8 mouse cellular contexts compared by ENCODE assay signal in genomic region chr3:84952135-84952534, GRCm38 (mm10).
DNase-seq lines count a peak whose midpoint lies in the region; ATAC-seq and TF ChIP-seq lines count a peak whose summit lies in the region.

No protein-coding gene starts in this region.

- dilution Hi-C loops in CH12.LX (cut with MboI; ENCODE audit: extremely low pct_ligation_motif_present, extremely low pct_unique_long_range_greater_than_20kb, low sequenced_read_pairs) = no loop called here

- H3K9ac ChIP-seq in CH12.LX (ENCODE audit: insufficient read depth, low read depth) = peak overlapping the region; percentile 74
- H3K9ac ChIP-seq in hindbrain, embryonic 12.5 days = peak overlapping the region; percentile 63
- no peak overlapping the region for H3K9ac ChIP-seq in lung, postnatal 0 days (replicated peaks; ENCODE audit: low read depth)

- TF ChIP-seq EP300 in CH12.LX (IDR thresholded peaks at IDR 0.05; ENCODE audit: low read length) = no peak
- TF ChIP-seq EP300 in lung, postnatal 0 days (IDR thresholded peaks at IDR 0.05) = no peak

- H3K9me3 ChIP-seq in CH12.LX (replicated peaks; ENCODE audit: low read length) = no peaks in the 10 kb centered on the region
- H3K9me3 ChIP-seq in hindbrain, embryonic 12.5 days (replicated peaks) = no peaks in the 10 kb centered on the region
- H3K9me3 ChIP-seq in lung, postnatal 0 days (ENCODE audit: low read length) = no peaks in the 10 kb centered on the region

- TF ChIP-seq RAD21 in CH12.LX (IDR thresholded peaks at IDR 0.05; ENCODE audit: low read depth, low read length) = no peak

- DNase-seq in CH12.LX (ENCODE audit: extremely low read depth) = peak; percentile 71
- DNase-seq in cerebellum, adult 18-20 months = peak; percentile 81 to 84
- peak; percentile 83 for DNase-seq in forelimb bud, embryonic 11.5 days (ENCODE audit: low read depth, low spot score)
- peak; percentile 85 for DNase-seq in layer of hippocampus, adult 9-11 months
- peak; percentile 89 for DNase-seq in lung, postnatal 0 days (ENCODE audit: low spot score)
- DNase-seq in right cerebral cortex, adult 18-20 months = peak; percentile 85
- DNase-seq in thymus, postnatal 14 days = no peak

- ATAC-seq in hindbrain, embryonic 12.5 days (ENCODE audit: low FRiP score) = peak; percentile 96
- ATAC-seq in lung, postnatal 0 days = peak; percentile 99

- peaks cover 2 to 18% of the 10 kb centered on the region in 2 experiments; a peak in 2 of 4 replicates for H3K4me1 ChIP-seq in CH12.LX (ENCODE audit: control insufficient read depth in 1 of 2, insufficient read depth in 2 of 2)
- H3K4me1 ChIP-seq in hindbrain, embryonic 12.5 days = peaks cover 11% of the 10 kb centered on the region; the same call in 1 of the 2 replicates
- no peaks in the 10 kb centered on the region for H3K4me1 ChIP-seq in lung, postnatal 0 days (ENCODE audit: insufficient read depth, low read depth, low read length)

- peak overlapping the region; percentile 51 to 70 (median 69) for H3K4me3 ChIP-seq in CH12.LX (replicated peaks in 1 of 3; ENCODE audit: low read depth in 2 of 3, low read length in 2 of 3, poor library complexity in 1 of 3)
- H3K4me3 ChIP-seq in hindbrain, embryonic 12.5 days = peak overlapping the region; percentile 46
- H3K4me3 ChIP-seq in lung, postnatal 0 days (ENCODE audit: low read depth, low read length) = peak overlapping the region; percentile 31

- no peak for TF ChIP-seq CTCF in CH12.LX (conservative IDR thresholded peaks at IDR 0.05 in 1 of 2, IDR thresholded peaks at IDR 0.05 in 1 of 2; ENCODE audit: low read depth in 2 of 2, low read length in 2 of 2)
- TF ChIP-seq CTCF in lung, postnatal 0 days (IDR thresholded peaks at IDR 0.05) = no peak

- peaks cover 16% of the 10 kb centered on the region for H3K79me2 ChIP-seq in CH12.LX (replicated peaks; ENCODE audit: control insufficient read depth, extremely low read depth, insufficient read depth, poor library complexity, severe bottlenecking)

- in situ Hi-C loops in CH12.LX (cut with MboI; ENCODE audit: low pct_ligation_motif_present, low pct_unique_long_range_greater_than_20kb, low sequenced_read_pairs) = no loop called here

- TF ChIP-seq POLR2A in CH12.LX (IDR thresholded peaks at IDR 0.05; ENCODE audit: low read depth, low read length) = peak; percentile 82

- peak overlapping the region; percentile 91 for H3K27ac ChIP-seq in CH12.LX (ENCODE audit: insufficient read depth, low read depth)
- peak overlapping the region; percentile 93 for H3K27ac ChIP-seq in hindbrain, embryonic 12.5 days
- H3K27ac ChIP-seq in lung, postnatal 0 days (ENCODE audit: low read length) = no peak overlapping the region

- peak overlapping the region; percentile 95; the same call in 1 of the 2 replicates for H3K4me2 ChIP-seq in CH12.LX (ENCODE audit: insufficient read depth, low read depth, poor library complexity, severe bottlenecking)
- peak overlapping the region; percentile 60 for H3K4me2 ChIP-seq in hindbrain, embryonic 12.5 days (replicated peaks)
- H3K4me2 ChIP-seq in lung, postnatal 0 days (replicated peaks; ENCODE audit: low read depth, low read length) = peak overlapping the region; percentile 59

- peaks cover 0 to 13% of the 10 kb centered on the region in 2 experiments for H3K36me3 ChIP-seq in CH12.LX (replicated peaks in 1 of 2; ENCODE audit: control insufficient read depth in 1 of 2, insufficient read depth in 1 of 2, low read length in 1 of 2)
- H3K36me3 ChIP-seq in hindbrain, embryonic 12.5 days = no peaks in the 10 kb centered on the region
- no peaks in the 10 kb centered on the region for H3K36me3 ChIP-seq in lung, postnatal 0 days (ENCODE audit: insufficient read depth, low read length)

- no peaks in the 10 kb centered on the region for H3K27me3 ChIP-seq in CH12.LX (replicated peaks)
- no peaks in the 10 kb centered on the region for H3K27me3 ChIP-seq in hindbrain, embryonic 12.5 days
- H3K27me3 ChIP-seq in lung, postnatal 0 days (replicated peaks; ENCODE audit: insufficient read depth, low read length) = no peaks in the 10 kb centered on the region

- WGBS in hindbrain, embryonic 12.5 days = 5% methylated on average over 13 of the region's 13 CpGs
- 11% methylated on average over 13 of the region's 13 CpGs for WGBS in lung, postnatal 0 days

TF ChIP-seq in CH12.LX, 34 proteins besides CTCF, POLR2A, EP300 and RAD21:
- peak; percentile 53; the same call in 1 of the 2 replicates for TF ChIP-seq IRF4 (IDR thresholded peaks at IDR 0.05; ENCODE audit: low read depth, low read length)
- TF ChIP-seq BHLHE40 (IDR thresholded peaks at IDR 0.05; ENCODE audit: low read depth, low read length) = peak; percentile 24
- TF ChIP-seq ZNF384 (IDR thresholded peaks at IDR 0.05; ENCODE audit: low read depth, low read length) = no peak
- TF ChIP-seq ZMIZ1 (IDR thresholded peaks at IDR 0.05; ENCODE audit: low read depth, low read length) = peak; percentile 83
- no peak for TF ChIP-seq ZKSCAN1 (IDR thresholded peaks at IDR 0.05; ENCODE audit: borderline replicate concordance, low read depth, low read length)
- TF ChIP-seq POLR2AphosphoS2 (IDR thresholded peaks at IDR 0.05; ENCODE audit: low read depth, low read length) = peak; percentile 35; the same call in 1 of the 2 replicates
- TF ChIP-seq MEF2A (IDR thresholded peaks at IDR 0.05; ENCODE audit: borderline replicate concordance, low read depth, low read length) = peak; percentile 54; the same call in 1 of the 2 replicates
- TF ChIP-seq MYC (IDR thresholded peaks at IDR 0.05; ENCODE audit: low read depth, low read length) = no peak; the same call in 1 of the 2 replicates
- TF ChIP-seq MAFK (IDR thresholded peaks at IDR 0.05; ENCODE audit: insufficient replicate concordance, low read length) = no peak
- TF ChIP-seq PAX5 (IDR thresholded peaks at IDR 0.05; ENCODE audit: low read length) = no peak
- TF ChIP-seq USF2 (conservative IDR thresholded peaks at IDR 0.05; ENCODE audit: low read depth, low read length) = no peak
- no peak; the same call in 1 of the 2 replicates for TF ChIP-seq SIN3A (IDR thresholded peaks at IDR 0.05; ENCODE audit: low read length)
- TF ChIP-seq ZC3H11A (IDR thresholded peaks at IDR 0.05; ENCODE audit: low read depth, low read length) = no peak
- peak; percentile 62 for TF ChIP-seq TCF12 (IDR thresholded peaks at IDR 0.05; ENCODE audit: low read depth, low read length)
- TF ChIP-seq KAT2A (IDR thresholded peaks at IDR 0.05; ENCODE audit: insufficient replicate concordance, low read length) = no peak
- TF ChIP-seq MAZ (IDR thresholded peaks at IDR 0.05; ENCODE audit: low read depth, low read length) = no peak
- TF ChIP-seq CHD2 (IDR thresholded peaks at IDR 0.05; ENCODE audit: low read length) = no peak
- peak; percentile 62 for TF ChIP-seq TBP (conservative IDR thresholded peaks at IDR 0.05; ENCODE audit: low read depth, low read length)
- peak; percentile 37; the same call in 1 of the 2 replicates for TF ChIP-seq NRF1 (IDR thresholded peaks at IDR 0.05; ENCODE audit: low read depth, low read length)
- TF ChIP-seq SMC3 (IDR thresholded peaks at IDR 0.05; ENCODE audit: low read depth, low read length) = no peak
- TF ChIP-seq CHD1 (IDR thresholded peaks at IDR 0.05; ENCODE audit: low read depth, low read length) = peak; percentile 98
- no peak for TF ChIP-seq RCOR1 (conservative IDR thresholded peaks at IDR 0.05; ENCODE audit: low read depth, low read length)
- 0 out of 2 replicates have a peak, but pooled peaks have one; percentile 2 for TF ChIP-seq MAX (IDR thresholded peaks at IDR 0.05; ENCODE audit: low read length)
- TF ChIP-seq JUN (IDR thresholded peaks at IDR 0.05; ENCODE audit: insufficient read depth, low read depth, low read length) = no peak
- TF ChIP-seq MXI1 (IDR thresholded peaks at IDR 0.05; ENCODE audit: low read depth, low read length) = 0 out of 2 replicates have a peak, but pooled peaks have one; percentile 46
- no peak for TF ChIP-seq GABPA (IDR thresholded peaks at IDR 0.05; ENCODE audit: insufficient replicate concordance, low read depth, low read length)
- TF ChIP-seq ELF1 (IDR thresholded peaks at IDR 0.05; ENCODE audit: low read depth, low read length) = 0 out of 2 replicates have a peak, but pooled peaks have one; percentile 4
- TF ChIP-seq E2F4 (IDR thresholded peaks at IDR 0.05; ENCODE audit: insufficient replicate concordance, low read depth, low read length) = no peak
- no peak for TF ChIP-seq HCFC1 (IDR thresholded peaks at IDR 0.05; ENCODE audit: low read depth, low read length)
- no peak; the same call in 1 of the 2 replicates for TF ChIP-seq UBTF (IDR thresholded peaks at IDR 0.05; ENCODE audit: low read depth, low read length)
- peak; percentile 67 for TF ChIP-seq NELFE (IDR thresholded peaks at IDR 0.05; ENCODE audit: low read depth, low read length)
- no peak for TF ChIP-seq JUND (conservative IDR thresholded peaks at IDR 0.05; ENCODE audit: low read depth, low read length)
- no peak for TF ChIP-seq USF1 (IDR thresholded peaks at IDR 0.05; ENCODE audit: low read depth, low read length)
